Mouse (Mus musculus) kidney, adult 8-10 months (tissue): ENCODE data around the gene Nr2f6.
A peak's percentile ranks its signal among the peaks of the same experiment; 100 is the strongest.

Experiments
- DNase-seq, 2 experiments: peaks; one replicate each; pipeline ENCODE4 v3.0.0; 2022

Gene Nr2f6

DNA sequence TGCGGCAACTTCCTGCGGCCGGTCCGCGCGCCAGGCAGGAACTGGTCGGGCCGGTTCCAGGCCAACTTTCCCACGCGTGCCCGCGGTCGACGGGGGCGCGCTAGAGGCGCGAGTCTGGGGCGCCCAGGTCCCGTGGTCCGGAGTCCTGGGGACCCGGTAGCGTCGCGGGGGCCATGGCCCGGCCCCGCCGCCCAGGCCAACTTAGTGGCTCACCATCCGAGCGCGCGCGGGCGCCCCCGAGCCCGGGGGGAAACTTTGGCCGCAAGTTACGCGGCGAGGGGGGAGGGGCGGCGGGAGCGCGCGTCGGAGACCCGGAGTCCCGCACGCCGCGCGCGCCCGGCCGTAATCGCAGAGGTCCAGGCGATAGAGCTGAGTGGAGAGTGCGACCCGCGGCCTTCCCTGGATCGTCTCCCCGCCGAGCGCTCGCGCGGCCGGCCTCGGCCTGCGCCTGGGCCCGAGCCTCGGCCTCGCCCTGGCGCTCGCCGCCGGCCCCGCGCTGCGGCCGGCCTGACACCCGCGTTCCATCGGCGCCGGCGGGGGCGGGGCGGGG lies at the start of gene Nr2f6:
Nr2f6 (minus strand) TSS at position 540 of the 550 bp plus-strand sequence.
- DNase-seq: peak in 1 of 2 experiments; percentile 66

DNA sequence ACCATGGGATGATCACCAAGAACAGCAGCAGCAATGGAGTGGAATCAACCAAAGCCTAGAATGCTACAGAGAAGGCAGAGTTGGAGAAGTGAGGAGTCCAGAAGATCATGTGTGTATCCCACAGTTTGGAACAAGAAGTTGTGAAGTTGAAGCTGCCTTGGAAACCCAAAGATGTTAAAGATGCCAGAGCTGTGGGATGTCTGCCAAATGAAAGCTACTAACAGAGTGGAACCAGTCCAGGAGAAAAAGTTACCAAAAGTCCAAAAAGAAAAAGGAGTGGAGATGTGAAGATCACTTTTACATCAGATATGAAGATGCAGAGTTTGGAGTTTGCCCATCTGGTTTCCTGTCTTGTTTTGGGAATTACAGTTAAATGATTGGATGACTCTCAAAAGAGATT lies 40.4 kb upstream of the Nr2f6 start:
- DNase-seq: no peak

DNA sequence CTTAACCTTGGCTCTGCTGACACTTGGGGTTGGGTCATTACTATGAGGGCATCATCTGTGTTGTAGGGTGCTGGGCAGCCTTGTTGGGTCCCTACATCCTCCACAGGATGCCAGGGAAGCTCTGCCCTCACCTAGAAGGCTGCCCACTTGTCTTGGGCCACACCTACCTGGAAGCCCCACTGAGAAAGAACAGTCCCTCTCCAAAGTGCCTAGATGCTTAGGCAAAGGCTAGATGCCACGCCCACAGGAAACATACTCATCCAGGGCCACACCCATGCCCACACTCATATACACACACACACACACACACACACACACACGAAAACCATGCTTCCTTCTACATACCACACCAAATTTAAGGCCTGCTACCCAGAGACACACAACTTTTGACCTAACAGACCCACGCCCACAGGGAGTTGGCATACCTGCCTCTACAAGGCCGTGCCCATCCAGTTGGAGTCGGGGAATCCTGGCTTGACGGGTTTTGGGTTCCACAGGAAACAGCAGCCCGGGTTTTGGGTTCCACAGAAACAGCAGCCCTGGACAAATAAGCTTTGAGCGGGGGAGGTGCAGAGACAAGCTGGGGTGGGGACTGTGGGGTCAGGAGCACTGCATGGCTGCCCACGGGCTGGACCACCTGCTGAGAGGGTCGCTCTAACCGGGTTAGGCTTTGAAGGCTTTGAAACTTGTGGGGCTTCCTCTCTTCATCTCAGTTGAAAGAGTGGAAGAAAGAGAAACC lies 29.9 kb upstream of the Nr2f6 start:
- DNase-seq: no peak

DNA sequence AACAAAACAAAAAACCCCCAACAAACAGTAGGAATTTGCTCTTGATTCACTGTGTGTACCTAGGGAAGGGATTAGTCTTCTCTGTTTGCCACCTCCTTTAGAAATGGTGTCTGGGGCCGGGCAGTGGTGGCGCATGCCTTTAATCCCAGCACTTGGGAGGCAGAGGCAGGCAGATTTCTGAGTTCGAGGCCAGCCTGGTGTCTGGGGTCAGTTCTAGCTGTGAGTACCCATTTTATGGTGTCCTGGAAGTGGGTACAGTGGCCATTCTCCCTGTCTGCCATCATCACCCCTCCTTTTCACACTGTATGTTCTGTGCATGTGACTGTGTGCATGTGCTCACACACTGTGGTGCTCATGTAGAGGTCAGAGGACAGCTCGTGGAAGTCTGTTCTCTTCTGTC lies 26.5 kb upstream of the Nr2f6 start:
- no peak for DNase-seq

DNA sequence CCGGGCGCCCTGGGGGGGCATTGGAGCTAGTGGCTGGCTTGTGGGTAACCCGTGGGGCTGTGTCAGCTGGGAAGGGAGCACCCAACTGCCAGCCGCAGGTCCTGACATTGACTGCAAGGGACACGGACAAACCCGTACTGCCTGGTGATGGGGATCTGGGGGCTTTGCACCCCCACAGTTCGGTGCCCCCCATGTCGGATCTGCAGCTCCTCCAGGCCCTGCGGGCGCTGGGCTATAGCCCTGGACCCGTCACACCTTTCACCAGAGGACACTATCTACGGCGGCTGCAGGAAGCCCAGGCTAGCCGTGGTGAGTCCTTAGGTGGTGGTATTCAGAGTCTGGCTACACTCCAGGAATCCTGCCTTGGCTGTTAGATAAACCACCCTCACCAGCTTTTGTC lies 25.7 kb upstream of the Nr2f6 start:
- DNase-seq: no peak

DNA sequence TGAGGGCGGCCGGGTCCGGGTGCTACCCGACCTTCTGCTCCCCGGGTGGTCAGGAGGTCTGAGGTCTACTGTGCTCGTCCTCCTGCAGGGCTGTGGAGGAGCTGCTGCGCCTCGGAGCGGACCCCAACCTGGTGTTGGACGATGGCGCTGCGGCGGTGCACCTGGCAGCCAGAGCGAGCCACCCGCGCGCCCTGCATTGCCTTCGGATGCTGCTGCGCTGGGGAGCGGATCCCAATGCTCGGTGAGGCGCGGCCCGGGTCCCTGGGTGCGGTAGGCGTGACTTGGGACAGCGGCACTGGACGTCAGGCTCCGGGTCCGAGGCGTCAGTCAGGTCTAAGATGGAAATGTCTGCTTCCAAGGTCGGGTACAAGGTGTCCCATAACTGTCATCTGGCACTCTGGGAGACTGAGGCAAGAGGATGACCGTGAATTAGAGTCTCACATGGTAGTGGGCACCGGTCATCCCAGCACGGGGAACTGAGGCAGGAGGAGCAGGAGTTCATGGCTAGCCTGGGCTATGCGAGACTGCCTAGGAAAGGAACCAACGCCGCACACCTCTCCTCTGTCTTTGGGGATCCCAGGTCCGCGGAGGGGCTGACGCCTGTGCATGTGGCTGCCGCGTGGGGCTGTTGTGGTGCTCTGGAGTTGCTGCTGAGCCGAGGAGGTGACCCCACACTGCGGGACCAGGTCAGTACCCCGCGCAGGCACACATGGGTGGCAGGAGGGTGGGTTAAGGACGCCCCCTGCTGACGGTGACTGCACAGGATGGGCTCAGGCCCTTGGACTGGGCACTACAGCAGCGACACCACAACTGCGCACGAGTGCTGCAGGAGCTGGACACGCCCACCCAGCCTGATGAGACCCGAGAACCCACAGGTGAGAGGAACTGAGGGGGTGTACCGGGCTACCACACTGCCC lies 24.6 kb upstream of the Nr2f6 start:
- DNase-seq: peak; percentile 59 to 80

DNA sequence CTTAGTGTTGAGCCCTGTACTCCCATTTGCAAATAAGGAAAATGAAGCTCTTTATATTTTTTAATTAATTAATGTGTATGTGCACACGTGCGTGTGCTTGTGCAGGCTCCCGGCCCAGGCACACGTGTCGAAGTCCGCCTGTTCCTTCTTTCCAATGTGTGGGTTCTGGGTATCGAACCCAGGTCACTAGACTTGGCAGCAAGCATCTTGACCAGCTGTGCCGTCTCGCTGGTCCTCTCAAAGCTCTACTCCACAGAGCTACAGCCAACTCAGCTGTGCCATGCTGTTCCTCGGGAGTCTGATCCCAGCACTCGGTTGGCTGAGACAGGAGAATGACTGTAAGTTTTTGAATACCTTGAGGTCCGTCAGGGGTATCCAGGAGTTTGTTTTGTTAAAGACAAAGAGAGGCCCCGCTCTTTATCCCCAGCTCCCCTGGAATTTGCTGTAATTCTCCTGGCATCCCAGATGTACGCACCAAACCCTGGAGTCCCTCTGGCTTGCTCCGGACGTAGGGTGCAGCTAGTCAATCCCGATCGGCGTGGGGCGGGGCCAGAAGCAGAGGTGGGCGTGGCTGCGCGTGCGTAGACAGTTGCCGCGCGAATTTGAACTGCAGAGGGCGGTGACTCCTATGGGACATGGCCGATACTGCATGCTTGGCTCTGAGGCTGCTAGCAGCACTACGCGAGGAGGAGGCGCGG lies 23.8 kb upstream of the Nr2f6 start, which contains the start of gene Ankle1:
Ankle1 (plus strand) TSS at position 610 of the 698 bp plus-strand sequence.
- DNase-seq: peak; percentile 94 to 98

DNA sequence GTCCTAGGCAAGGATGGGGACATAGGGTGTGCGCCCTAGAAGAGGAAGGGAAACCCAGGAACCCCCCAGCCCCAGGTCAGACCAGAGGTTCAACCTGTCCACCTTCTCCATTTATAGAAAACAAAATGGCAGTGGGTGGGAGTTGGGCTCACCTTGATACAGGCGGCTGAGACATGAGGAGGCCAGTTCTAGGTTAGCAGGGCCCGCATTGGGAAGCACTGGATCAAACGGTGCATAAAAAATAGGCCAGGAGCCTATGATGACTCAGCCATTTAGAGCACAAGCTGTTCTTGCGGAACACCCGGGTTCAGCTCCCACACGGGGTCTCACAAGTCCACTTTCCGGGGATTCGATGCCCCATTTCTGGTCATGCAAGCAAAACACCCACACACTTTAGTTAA lies 23.2 kb upstream of the Nr2f6 start:
- DNase-seq: peak in 1 of 2 experiments; percentile 69

DNA sequence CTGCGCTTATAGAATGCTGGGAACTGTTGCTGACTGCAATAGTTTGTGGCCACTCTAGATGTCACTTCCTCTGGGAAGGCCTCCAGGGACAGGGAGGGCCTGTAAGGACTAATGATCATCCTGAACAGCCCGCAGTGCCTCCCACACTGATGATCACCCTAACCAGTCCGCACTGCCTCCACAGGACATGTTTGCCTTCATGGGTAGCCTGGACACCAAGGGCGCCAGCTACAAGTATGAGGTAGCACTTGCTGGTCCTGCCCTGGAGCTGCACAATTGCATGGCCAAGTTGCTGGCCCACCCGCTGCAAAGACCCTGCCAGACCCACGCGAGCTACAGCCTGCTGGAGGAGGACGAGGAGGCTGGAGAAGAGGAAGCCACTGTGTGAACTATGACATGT lies 22.3 kb upstream of the Nr2f6 start:
- no peak for DNase-seq

DNA sequence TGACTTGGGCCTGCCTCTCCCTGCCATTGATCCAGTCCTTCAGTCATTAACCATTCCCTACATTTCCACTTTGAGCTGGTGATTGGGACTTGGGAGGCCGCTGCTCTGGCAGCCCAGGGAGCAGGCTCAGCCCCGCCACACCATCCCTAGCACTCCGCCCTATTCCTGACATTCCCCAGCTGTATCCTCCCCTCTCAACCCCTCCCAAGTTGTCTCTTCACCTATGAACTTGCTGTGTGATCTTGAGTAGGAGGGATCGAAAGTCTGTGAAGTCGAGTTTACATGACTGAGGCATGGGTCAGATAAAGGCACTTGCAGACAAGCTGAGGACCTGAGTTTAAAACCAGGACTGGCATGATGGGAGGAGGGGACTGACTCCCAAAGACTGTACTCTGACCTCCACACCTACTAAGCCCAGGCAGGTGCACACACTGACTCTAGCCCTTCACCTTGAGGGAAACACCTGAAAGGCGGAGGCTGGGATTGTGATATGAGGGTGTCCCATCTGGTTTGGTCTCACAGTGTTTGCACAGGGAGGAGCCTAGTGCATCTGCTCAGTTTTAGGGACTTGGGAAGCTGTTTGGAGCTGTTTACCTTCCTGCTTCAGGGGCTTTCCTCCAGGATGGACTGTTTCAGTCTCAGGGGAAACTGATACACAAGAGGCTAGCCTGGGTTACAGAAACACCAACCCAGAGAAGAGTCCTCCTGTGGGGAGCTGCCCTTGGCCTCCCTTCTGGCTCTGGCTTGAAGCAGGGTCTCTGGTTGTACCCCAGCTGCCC lies 21.5 kb upstream of the Nr2f6 start:
- DNase-seq: no peak

DNA sequence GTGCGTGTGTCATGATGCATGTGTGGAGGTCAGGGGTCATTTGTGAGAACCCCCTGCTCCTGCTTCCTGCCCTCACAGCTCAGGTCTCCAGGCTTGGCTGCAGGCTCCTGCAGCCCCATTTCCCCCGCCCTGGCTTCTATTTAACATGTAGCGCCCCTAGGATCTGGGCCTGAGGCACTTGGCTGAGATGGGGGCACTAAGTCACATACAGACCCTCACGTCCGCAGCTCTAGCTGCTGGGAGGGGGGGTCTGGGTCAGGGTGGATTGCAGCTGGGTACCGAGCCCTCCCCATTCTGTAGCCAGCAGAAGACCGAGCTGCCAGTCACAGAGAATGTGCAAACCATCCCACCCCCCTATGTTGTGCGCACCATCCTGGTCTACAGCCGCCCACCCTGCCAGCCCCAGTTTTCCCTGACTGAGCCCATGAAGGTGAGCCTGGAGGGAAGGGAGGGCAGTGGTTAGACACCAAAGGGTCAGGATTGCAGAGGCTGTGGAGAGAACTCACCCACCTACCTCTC lies 20.7 kb upstream of the Nr2f6 start:
- no peak for DNase-seq

DNA sequence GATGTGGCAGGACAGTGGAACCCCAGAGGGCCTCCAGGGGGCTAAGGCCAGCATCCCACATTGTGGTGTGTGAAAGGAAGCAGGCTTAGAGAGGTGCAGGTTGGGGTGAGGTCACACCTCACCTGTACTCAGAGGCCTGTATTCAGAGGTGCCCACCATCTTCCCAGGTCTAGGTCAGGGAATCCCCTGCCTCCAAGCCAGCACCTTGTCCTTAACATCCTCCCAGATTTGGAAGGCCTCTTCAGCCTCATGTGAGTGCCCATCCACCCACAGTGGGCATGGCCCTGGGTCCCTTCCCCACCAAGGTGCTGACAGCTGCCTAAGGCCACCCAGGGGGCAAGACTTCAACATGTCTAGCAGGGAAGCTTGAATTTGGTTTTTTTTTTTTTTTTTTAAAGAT lies 19.7 kb upstream of the Nr2f6 start:
- no peak for DNase-seq

DNA sequence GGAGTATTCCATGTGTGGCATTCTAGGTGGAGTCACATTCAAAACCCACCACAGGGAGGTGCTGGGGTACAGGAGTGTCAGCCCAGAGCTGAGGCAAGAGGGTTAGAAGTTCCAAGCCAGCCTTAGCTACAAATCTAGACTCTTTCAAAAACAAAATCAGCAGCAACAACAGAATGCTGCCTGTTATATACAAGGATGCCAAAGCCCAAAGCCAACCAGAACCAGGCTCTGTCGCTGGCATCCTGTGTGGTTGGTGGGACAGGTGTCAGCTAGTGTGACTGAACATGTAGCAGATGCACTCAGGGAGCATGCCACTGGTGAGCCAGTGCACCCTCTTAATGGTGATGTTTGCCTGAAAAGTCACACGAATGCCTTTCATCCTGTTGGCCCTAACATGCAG lies 19.1 kb upstream of the Nr2f6 start:
- DNase-seq: no peak

DNA sequence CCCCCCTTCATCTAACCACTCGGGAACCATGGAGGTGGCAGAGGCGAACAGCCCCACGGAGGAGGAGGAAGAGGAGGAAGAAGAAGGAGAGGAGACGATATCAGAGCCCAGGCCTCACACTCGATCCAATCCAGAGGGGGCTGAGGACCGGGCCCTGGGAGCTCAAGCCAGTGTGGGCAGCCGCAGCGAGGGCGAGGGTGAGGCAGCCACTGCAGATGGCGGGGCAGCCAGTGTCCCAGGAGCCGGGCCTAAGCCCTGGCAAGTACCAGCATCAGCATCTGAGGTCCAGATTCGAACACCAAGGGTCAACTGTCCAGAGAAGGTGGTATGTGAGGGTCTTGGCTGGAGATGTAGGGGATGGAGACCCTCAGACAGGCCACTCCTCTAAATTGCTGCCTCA lies 15.9 kb upstream of the Nr2f6 start:
- DNase-seq: no peak

DNA sequence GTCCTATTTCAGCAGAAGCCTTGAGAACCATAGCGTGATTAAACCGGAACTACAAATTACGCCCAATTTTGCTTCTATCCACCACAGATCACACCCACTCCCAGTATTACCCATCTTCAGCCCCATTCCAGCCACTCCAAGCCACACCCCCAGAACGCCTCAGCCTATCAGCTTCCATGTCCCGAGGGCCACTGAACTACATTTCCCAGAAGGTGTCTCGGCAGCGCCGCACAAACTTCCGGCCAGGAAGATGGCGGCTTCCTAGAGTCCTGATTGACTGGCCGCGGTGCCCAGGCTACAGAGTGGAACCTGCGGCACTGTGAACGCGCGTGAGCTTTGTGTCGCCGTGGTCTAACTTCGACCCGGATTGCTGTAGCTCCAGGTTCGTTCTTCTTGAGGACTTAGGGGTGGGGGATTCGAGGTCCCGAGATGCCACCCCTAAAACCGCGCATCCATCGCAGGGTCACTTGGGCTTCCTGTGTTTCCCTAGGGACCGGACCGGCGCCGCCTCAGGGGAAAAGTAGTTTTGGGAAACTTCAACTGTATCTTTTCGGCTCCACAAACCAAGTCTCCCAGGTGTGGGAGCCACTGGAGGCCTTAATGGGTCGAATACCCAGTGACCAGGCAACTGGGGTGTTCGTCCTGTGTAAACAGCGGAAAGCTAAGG lies 15.0 kb upstream of the Nr2f6 start, which contains the start of gene Babam1:
Babam1 (plus strand) TSS at position 223 of the 667 bp plus-strand sequence.
- DNase-seq: peak; percentile 96 to 98

DNA sequence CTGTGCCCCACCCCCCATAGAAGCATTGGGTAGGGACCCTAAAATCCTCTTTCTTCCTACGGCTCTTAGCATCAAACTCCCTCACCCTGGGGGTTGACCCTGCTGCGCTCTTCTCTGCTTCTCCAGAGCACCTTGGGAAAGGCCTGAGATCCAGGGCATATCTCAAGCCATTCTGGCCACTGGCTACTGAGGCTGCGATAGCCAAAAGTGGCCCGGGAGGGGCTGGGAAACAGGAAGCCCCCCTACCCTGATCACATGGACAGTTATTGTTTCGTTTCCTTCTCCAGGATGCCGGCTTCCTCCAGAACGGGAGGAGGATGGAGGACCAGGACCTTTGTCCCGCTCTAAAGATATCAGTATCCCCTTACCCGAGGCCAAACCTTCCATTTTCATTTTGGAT lies 13.9 kb upstream of the Nr2f6 start, which contains the start of gene Ushbp1:
Ushbp1 (minus strand) TSS at position 174 of the 400 bp plus-strand sequence.
- peak in 1 of 2 experiments; percentile 53 for DNase-seq

DNA sequence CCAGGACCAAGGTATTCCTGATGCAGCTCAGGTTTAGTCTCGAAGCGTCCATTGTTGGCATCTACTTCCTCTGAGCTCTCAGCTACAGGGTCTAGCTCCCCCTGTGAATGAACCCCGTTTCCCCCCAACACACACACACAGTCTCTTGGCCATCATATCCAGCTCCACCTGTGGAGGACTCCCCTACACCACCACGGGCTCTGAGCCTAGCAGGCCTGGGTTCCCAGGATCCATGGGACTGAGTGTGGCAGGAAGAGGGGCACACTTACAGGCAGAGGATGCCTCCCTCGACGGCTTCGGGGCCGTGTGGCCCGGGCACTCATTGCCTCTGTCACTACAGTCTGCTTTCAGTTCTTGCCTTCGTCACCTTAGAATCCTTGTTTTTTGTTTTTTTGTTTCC lies 13.3 kb upstream of the Nr2f6 start:
- DNase-seq: peak in 1 of 2 experiments; percentile 5

DNA sequence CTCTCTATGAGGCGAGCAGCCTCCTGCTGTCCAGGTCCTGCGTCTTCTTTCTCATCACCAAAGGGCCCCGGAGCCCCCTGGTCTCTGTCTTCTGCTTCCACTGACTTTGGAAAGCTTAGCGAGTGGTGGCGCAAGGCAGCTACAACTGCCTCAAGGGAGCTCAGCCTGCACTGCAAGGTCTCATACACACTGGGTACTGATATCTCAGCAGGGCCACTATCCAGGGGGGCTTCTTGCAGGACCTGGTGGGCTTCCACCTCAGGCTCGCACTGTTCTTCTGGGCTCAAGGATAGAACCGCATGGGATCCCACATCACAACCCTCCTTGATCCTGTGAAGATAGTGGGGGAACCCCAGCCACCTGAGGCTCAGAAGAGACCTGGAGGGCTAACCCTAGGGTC lies 12.7 kb upstream of the Nr2f6 start:
- no peak for DNase-seq

DNA sequence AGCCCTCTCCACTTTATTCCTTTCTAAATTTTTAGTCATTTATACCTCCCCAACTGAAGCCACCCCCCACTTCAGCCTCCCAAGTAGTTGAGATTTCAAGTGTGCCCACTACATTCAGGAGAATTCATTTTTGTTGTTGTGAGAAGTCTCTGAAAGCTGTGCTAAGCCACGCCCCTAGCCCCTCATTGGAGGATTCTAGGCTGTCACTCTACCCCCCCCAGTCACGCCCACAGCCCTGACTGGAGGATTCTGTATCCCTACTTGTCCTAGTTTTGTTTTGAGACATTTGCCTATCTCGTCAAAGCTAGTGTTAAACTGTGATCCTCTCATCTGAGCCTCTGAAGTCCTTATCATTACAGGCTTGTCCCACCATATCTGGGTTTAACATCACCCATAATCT lies 11.1 kb upstream of the Nr2f6 start:
- DNase-seq: peak in 1 of 2 experiments; percentile 27

DNA sequence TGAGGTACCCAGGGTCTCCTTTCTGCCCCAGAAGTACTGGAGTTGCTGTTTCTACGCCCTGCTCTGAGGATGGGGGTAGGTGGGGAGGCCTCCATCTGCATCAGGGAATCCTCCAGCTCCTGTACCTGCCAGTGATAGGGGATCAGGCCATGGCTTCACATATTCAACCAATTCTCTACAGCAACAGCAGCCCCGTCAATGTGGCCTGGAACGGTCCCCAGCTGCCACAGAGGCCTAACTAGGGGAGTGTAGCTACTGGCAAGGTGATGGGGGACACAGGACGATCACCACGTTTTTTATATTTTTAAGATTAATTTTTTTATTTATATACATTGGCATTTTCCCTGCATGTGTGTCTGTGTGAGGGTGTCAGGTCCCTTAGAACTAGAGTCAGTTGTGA lies 10.6 kb upstream of the Nr2f6 start:
- no peak for DNase-seq

DNA sequence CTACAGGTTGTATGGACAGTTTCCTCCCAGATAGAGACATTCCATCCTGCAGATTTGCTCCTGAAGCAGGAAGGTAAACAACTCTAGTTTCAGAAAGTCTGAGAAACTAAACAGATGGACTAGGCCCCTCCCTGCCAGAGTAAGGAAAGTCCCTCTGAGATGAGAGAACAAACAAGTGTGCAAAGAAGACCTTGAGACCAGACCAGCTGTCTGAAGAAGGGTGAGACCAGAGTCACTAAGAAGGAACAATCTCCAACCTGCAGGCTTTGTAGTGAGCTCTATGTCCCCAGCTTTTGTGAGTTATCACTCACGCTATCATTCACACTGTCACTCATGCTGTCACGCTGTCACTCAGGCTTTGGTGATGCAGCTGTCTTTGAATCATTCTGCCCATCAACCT lies 9.9 kb upstream of the Nr2f6 start:
- no peak for DNase-seq
